Mouse (Mus musculus) spleen, adult 2 months (tissue): ENCODE results near the gene Nectin4.

Experiments used
- CTCF ChIP-seq: fragments of 200-500 bp; IDR thresholded peaks from 2 replicates; pipeline ENCODE4 v1.5.1; 2011; ENCODE audit warnings: mild to moderate bottlenecking, inconsistent platforms; ENCODE audit not compliant: insufficient read depth, insufficient read length, insufficient replicate concordance; ENCODE audit errors: extremely low read depth
- POLR2A ChIP-seq: fragments of 200-500 bp; IDR thresholded peaks from 2 replicates; pipeline ENCODE4 v1.6.1; 2011; ENCODE audit warnings: low read depth, low read length, inconsistent platforms

DNA sequence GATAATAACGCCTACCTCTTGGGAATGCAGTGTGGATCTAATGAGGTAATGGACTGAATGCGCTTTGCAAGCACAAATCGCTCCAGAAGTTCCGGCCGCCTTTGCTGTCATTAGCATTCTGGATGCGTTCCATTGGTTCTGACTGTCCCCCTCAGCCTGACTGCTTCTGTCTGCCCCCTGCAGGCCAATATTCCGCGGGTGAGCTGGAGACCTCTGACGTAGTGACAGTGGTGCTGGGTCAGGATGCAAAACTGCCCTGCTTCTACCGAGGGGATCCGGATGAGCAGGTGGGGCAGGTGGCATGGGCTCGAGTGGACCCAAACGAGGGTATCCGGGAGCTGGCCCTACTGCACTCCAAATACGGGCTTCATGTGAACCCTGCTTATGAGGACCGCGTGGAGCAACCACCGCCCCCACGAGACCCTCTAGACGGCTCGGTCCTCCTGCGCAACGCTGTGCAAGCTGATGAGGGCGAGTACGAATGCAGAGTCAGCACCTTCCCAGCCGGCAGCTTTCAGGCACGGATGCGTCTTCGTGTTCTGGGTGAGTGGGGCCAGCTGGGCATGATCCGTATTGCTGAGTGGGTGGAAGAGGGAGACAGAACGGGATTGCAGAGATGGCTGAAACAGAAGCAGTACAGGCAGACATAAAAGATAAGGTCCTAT lies 10.2 kb downstream of the Nectin4 start:
- no peak for TF ChIP-seq POLR2A
- peak; percentile 75; the same call in 1 of the 2 replicates for TF ChIP-seq CTCF
